Comparison of ENCODE assay signal across 13 mouse cellular contexts in the genomic region with DNA sequence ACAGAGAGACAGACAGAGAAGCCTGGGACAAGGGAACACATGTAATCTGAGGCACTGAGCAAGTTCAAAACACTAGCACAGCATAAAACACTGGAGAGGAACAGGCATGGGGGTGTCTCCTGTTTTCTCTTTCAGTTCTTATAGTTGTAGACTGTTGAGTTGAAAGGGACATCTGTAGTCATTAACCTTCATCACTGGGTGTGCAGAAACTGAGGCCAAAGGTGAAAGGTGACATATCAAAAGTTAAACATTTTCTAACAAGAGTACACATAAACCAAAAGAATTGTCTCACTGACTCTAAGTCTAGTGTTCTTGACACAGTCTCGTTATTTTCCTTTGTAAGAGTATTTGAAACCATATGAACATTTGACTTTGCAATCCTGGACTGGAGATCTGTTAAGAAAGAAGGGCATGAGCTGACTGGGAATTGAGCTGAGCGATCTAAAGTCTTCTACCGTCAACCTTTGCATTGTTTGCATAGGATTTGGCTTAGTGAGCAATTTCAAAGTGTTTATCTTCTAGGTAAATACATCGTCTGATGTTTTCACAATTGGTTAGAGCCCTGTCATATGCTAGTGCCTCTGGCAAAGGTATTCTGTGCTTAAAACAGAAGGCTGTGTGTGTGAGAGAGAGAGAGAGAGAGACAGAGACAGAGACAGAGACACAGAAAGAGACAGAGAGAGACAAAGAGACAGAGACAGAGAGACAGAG.
"Had no signal": no experiment of that assay in that cellular context is flagged by ENCODE, and none has a peak within 500 bp of the region (broad histone marks: within the 10 kb centered on the region; RNA-seq: fewer than 3 reads in every experiment).

No protein-coding gene starts in this region.

- H3K9ac ChIP-seq: hindbrain, embryonic 15.5 days; liver, embryonic 15.5 days; lung, embryonic 15.5 days; midbrain, embryonic 12.5 days had no signal

- H3K27ac ChIP-seq: hindbrain, embryonic 15.5 days; left cerebral cortex, adult 2 months; limb, embryonic 10.5 days; liver, embryonic 15.5 days; lung, embryonic 15.5 days; macrophage; midbrain, embryonic 12.5 days had no signal

- H3K27me3 ChIP-seq: hindbrain, embryonic 15.5 days; liver, embryonic 15.5 days; lung, embryonic 15.5 days; megakaryocyte, embryonic 14.5 days; midbrain, embryonic 12.5 days had no signal

- H3K4me1 ChIP-seq: liver, embryonic 15.5 days; lung, embryonic 15.5 days; megakaryocyte, embryonic 14.5 days; midbrain, embryonic 12.5 days had no signal

- H3K9me3 ChIP-seq: hindbrain, embryonic 15.5 days; limb, embryonic 10.5 days; liver, embryonic 15.5 days; lung, embryonic 15.5 days; midbrain, embryonic 12.5 days had no signal

- DNase-seq: lung, postnatal 14 days; right cerebral cortex, adult 18-20 months; right cerebral cortex, postnatal 25 days; thymus, adult 18-20 months; thymus, postnatal 14 days had no signal

- H3K36me3 ChIP-seq: hindbrain, embryonic 15.5 days; limb, embryonic 10.5 days; liver, embryonic 15.5 days; lung, embryonic 15.5 days; midbrain, embryonic 12.5 days had no signal

- H3K4me3 ChIP-seq: hindbrain, embryonic 15.5 days; left cerebral cortex, adult 2 months; limb, embryonic 10.5 days; liver, embryonic 15.5 days; lung, embryonic 15.5 days; megakaryocyte, embryonic 14.5 days; midbrain, embryonic 12.5 days had no signal

- H3K4me2 ChIP-seq: hindbrain, embryonic 15.5 days; liver, embryonic 15.5 days; lung, embryonic 15.5 days; midbrain, embryonic 12.5 days had no signal
